Mouse (Mus musculus) CD4-positive naive resting alpha-beta T cell, adult 76 days (primary cell): ENCODE measurements around the gene Mtmr2. TPM values are rescaled to one million over a fixed set of nuclear protein-coding genes. Genes with fewer than 3 reads are reported as not detected.

Experiments
- total RNA-seq: library from RNA; stranded (reverse); gene quantifications from one replicate; pipeline ENCODE4 v1.2.4, GENCODE M21; 2023

The Mtmr2 gene
- total RNA-seq, result 61.3 TPM

GRCm38 (mm10) chr9:13748404-13748797 lies at the start of gene Mtmr2:
Mtmr2 (plus strand) TSS chr9:13748410.

GRCm38 (mm10) chr9:13826832-13827405 lies 78.7 kb downstream of the Mtmr2 start, which contains the start of gene Cep57:
Cep57 (minus strand) TSS chr9:13827107.

GRCm38 (mm10) chr9:13827406-13828086 lies 79.3 kb downstream of the Mtmr2 start, which contains the start of gene Fam76b:
Fam76b (plus strand) TSS chr9:13827716.

Other genes starting within 250 kb of the Mtmr2 start
- 90.3 TPM for gene Cep57, start 78.7 kb downstream of the Mtmr2 start, total RNA-seq
- gene Fam76b, start 79.3 kb downstream of the Mtmr2 start, total RNA-seq, result 61.8 TPM